Mouse (Mus musculus): Measurements from ENCODE around the gene Fgr. TPM values are rescaled to one million over a fixed set of nuclear protein-coding genes. Genes with fewer than 3 reads are reported as not detected.
"Not testable (repeated sequence)": the region's sequence is repeated elsewhere in the genome, so short reads cannot be mapped to it uniquely, and the experiment has no call there.

Fgr gene
- total RNA-seq, 2 experiments from 2014 or later: 0.06 TPM; not detected in 1

DNA sequence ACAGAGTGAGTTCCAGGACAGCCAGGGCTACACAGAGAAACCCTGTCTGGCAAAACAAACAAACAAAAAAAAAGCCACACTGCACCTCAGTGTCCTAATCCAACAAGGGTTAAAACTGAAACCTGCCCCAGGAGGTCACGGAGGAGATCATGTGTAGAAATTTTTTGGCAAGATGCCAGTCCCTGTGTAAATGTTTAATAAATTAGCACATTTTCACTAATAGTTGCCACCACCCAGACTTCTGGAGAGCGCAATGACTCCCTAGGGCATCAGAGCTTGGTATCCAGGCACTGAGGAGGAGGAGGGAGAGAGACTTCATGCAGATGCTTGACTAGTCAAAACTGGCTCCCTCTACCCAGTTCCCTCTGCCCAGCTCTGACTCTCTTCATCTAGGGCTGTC lies 5.3 kb downstream of the Fgr start:
- TF ChIP-seq CTCF (IDR thresholded peaks at IDR 0.05): no peak
- intact Hi-C loops (cut with DNase I): no loop called here
- DNase-seq: no peak
- Histone ChIP-seq H3K4me3 (no peak overlapping the region), H3K27ac (no peak overlapping the region)

DNA sequence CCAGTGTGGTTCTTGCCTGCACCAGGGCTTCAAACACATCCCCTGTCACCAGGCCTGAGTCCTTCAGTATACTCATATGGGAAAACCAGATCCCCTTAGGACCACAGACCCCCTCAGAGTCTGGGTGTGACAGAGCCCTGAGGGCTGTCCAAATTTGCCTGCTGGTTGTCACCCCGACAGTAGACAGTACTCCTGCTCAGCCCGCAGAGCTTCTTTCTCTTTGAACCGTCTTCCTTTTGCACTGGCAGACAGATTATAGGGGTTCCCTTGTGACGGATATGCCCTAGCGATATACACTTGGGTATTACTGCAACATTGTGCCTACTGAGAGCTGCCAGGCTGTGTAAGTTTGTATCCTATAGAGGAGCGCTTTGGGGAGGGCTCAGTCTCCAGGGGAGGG lies 7.7 kb downstream of the Fgr start:
- no peak overlapping the region for H3K4me3 ChIP-seq
- DNase-seq: no peak
- no peak for TF ChIP-seq CTCF (IDR thresholded peaks at IDR 0.05)
- no peak overlapping the region for H3K27ac ChIP-seq
- intact Hi-C loops (cut with DNase I): no loop called here

DNA sequence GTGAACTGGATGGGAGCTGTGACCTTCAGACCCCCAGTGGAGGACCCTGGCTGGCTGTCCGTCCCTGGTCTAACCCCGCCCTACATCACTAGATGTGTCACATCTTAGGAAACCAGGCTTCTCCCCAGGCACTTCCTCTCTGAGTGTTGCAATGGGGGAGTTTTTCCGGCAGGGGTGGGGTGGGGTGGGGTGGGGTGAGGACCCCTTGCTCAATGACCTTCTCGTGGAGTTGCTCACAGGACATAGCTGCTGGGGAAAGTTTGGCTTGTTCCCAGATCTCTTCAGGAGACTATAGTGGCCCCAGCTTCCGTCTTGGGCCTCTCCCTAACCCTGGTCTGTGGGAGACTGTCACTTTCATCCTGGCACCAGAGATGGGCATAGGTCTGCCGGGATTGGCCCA lies 9.1 kb downstream of the Fgr start:
- intact Hi-C loops (cut with DNase I): no loop called here
- DNase-seq: no peak
- no peak overlapping the region for H3K4me3 ChIP-seq
- no peak for TF ChIP-seq CTCF (IDR thresholded peaks at IDR 0.05)
- no peak overlapping the region for H3K27ac ChIP-seq

DNA sequence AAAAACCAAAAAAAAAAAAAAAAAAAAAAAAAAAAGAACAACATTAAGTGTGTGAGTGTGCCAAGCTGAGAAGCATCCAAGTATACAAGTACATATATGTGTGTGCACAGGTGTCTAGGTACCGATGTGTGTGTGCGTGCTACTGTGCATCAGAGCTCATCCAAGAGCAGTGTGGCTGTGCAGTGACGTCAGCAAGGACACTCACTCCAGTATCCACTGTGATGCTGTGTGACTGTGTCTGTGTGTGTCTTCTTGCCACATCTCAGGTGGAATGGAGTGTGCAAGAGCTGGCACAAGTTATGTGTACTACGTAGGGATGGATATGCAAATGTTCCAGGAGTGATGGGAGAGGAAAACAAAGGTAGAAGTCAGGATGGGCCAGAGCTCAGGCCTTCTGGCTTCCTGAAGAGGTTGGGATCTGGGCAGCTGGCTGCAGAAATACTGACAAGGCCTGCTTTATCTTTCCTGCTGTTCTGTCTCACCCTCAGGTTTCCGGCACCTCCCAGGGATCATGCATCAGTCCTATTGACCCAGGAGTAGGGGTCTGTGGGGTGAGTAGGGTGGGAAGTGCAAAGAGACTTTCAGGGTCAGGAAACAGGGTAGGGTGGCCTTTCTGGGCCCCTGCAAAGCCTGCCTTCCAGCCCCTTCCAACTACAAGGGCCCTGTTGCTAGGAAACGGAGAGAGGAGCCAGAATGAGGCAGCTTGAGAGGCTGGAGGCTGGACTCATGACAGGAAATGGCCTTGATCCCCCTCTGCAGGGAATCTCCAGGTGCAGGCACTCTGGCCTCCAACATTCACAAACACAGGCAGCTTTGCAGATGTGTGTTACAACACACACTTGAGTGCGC lies 10.0 kb downstream of the Fgr start:
- intact Hi-C loops (cut with DNase I): no loop called here
- no peak for TF ChIP-seq CTCF (IDR thresholded peaks at IDR 0.05)
- H3K4me3 ChIP-seq: no peak overlapping the region
- no peak overlapping the region for H3K27ac ChIP-seq
- DNase-seq: no peak

DNA sequence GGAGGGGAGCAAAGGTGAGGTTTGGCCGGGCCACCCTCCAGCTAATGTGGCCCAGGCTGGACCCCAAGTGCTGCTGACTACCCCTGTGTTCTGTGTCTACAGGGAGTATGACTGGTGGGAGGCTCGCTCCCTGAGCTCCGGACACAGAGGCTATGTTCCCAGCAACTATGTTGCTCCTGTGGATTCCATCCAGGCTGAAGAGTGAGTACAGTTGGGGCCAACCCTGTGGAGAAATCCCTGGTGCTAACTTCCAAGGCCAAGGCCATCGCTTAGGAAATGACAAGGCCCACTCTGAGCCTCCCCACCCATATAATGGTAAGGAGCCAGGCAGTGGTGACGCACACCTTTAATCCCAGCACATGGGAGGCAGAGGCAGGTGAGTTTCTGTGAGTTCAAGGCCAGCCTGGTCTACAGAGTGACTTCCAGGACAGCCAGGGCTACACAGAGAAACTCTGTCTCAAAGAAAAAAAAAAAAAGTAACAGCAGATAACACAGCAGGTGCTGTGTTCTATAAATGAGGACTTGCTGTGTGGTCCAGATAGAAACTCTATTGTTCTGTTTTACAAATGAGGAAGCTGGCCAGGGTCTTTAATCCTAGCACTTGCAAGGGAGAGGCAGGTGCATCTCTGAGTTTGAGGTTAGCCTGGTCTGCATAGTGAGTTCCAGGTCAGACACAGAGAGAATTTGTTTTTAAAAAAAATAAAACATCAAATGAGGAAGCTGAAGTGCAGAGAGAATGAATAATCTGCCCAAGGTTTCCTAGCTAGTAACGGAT lies 14.9 kb downstream of the Fgr start:
- no peak for TF ChIP-seq CTCF (IDR thresholded peaks at IDR 0.05)
- Histone ChIP-seq H3K4me3 (no peak overlapping the region), H3K27ac (no peak overlapping the region)
- DNase-seq: no peak
- intact Hi-C loops (cut with DNase I): no loop called here

DNA sequence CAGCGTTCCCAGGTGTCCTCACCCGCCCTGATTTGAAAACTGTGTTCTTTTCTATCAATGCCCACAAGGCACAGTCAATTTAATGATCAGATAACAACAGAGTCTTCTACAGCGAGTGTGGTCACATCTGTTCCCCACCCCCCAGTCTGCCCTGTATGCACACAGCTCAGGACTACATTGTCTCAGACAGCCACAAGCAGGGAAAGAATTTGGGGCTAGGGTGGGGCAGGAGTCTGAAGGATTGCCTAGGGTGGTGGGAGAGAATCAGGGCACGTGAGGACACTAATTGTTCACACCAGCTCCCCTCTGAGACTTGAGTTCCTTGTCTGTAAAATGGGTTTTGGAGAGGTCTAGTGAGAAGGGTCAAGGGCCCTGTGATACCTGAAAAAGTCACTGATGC lies 19.7 kb downstream of the Fgr start:
- H3K27ac ChIP-seq: no peak overlapping the region
- TF ChIP-seq CTCF (IDR thresholded peaks at IDR 0.05): no peak
- no peak for DNase-seq
- intact Hi-C loops (cut with DNase I): no loop called here
- H3K4me3 ChIP-seq: no peak overlapping the region

DNA sequence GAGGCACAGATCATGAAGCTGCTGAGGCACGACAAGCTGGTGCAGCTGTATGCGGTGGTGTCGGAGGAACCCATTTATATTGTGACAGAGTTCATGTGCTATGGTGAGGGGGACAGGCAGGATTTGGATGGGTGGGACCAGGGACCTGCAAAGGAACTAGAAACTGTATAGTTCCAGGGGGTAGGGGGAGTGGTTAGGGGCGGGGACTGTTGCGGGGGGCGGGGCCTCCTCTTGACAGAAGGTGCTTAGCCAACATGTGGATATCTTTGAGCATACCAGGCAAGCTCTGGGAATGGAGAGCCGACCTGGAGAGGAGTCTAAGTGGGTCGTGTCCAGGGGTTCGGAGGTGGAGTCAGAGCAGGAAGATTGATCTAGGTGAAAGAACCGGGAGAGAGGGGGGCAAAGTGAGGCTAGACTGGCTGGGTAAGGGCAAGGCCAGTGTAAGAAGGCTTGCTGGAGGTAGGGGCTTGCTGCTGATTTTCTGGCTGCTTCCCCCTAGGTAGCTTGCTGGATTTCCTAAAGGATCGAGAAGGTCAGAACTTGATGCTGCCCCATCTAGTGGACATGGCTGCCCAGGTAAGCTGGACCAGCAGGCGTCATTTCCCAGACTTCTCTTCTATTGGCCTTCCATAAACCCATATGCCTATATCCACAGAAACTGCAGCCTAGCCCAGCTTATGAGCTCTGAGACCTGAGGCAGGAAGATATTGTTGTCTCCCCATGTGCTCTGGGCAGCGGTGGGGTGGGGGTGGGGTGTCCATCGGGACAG lies 23.8 kb downstream of the Fgr start:
- intact Hi-C loops (cut with DNase I): no loop called here
- Histone ChIP-seq H3K4me3 (no peak overlapping the region), H3K27ac (no peak overlapping the region)
- TF ChIP-seq CTCF (IDR thresholded peaks at IDR 0.05): peak; percentile 8; the same call in 1 of the 2 replicates
- no peak for DNase-seq

DNA sequence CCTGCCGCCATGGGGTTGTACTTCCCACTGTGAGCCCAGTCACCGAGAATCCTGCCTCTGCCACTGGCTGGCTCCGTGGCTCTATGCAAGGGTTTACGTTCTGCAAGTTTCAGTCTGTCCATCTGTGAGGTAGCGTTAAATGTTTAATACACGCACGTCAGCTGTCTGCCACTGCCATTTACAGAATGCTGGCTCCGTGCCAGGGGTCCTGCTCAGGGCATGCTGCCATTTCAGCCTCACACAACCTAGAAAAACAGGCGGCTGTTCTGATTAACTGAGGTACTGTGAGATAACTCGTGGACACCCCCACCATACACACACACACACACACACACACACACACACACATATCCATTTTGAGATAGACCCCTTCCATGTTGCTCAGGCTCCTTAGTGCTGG lies 29.0 kb downstream of the Fgr start:
- Histone ChIP-seq H3K4me3 (peak overlapping the region; percentile 31), H3K27ac (peak overlapping the region; percentile 31; the same call in 1 of the 2 replicates)
- intact Hi-C loops (cut with DNase I): no loop called here
- DNase-seq: peak; percentile 64
- no peak for TF ChIP-seq CTCF (IDR thresholded peaks at IDR 0.05)

DNA sequence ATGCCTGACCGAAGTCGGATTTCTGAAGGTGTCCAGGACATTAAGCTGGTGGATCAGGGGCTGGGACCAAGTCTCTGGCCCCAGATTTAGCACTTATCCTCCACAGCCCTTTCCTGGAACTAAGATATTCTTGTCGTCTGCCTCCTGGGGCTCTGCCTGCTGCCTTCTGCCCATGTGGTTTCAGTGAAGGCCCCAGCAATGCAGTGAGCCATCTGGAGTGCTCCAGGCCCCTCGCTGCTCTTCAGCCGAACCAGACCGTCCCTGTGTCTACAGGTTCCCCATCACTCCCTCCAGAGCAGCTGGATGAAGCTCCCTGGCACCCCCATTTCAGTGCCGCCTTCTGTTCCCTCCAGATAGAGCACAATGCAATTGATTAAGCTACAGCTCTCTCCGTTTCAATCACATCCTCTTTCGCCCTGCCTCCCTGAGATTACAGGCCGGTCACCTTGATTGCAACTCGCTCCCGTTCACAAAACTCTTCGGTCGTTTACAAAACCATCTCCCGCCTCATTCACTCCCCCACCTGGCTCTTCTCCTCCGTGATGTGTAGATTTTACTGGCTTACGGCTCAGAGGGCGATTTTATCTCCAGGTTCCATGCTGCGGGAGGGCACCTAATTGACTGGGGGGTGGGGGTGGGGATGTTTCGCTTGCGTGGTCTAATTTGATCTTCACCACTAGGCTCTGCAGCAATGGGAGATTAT lies 29.6 kb downstream of the Fgr start:
- intact Hi-C loops (cut with DNase I): no loop called here
- H3K27ac ChIP-seq: no peak overlapping the region; the same call in 1 of the 2 replicates
- TF ChIP-seq CTCF (IDR thresholded peaks at IDR 0.05): no peak
- H3K4me3 ChIP-seq: no peak overlapping the region
- no peak for DNase-seq

DNA sequence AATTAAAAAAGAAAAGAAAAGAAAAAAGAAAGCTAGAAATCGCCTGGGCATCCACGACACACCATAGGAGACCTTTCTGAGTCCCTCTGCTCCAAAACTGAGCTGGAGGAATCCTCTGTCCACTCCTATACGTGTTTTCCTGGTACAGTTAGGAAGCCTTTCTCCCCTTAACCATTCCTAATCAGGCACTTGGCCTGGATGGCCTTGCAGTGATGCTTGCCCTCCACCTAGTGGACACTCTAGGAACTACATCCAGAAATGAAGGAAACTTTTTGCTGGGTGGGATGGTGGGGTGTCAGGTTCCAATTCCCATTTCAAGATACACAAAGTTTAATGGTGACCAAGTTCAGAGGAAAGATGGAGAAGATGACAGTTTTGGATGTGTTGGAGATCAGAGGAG lies 31.3 kb downstream of the Fgr start:
- peak; percentile 61 for DNase-seq
- no peak overlapping the region for H3K27ac ChIP-seq
- peak; percentile 99 for TF ChIP-seq CTCF (IDR thresholded peaks at IDR 0.05)
- no peak overlapping the region for H3K4me3 ChIP-seq
- intact Hi-C loops (cut with DNase I): loop anchor here (1.0 to 5.0 kb wide), 2 partner anchors 60 to 197 kb away; no protein-coding TSS in a partner anchor

DNA sequence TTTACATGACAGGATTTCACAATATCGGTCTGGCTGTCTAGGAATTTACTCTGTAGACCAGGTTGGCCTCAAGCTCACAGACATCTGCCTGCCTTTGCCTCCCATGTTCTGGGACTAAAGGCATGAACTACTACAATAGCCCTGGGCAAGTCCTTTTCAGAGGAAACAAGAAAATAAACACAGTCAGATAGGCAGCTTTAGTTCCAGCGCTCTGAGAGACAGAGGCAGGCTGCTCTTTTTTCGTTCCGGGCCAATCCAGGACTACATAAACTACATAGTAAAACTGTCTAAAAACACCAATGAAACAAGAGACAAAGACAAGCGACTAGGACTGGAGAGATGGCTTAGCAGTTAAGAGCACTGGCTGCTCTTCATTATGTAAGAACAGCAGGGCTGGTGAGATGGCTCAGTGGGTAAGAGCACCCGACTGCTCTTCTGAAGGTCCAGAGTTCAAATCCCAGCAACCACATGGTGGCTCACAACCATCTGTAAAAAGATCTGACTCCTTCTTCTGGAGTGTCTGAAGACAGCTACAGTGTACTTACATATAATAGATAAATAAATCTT lies 32.1 kb downstream of the Fgr start:
- not testable (repeated sequence) for H3K4me3 ChIP-seq, DNase-seq, H3K27ac ChIP-seq
- intact Hi-C loops (cut with DNase I): loop anchor here (1.0 to 5.0 kb wide), 2 partner anchors 61 to 196 kb away; no protein-coding TSS in a partner anchor
